Mouse (Mus musculus) kidney, embryonic 14.5 days (tissue): ENCODE results near the gene Stox1. TPM values are rescaled to one million over a fixed set of nuclear protein-coding genes. Genes with fewer than 3 reads are reported as not detected.
A peak's percentile ranks its signal among the peaks of the same experiment; 100 is the strongest.

ENCODE experiments used
- ATAC-seq: fragments of 200-750 bp; cut with Nextera tagmentation; 2 replicates; pipeline ENCODE4 v1.8.0; 2017; ENCODE audit warnings: moderate number of reproducible peaks, mild to moderate bottlenecking, moderate TSS enrichment, moderate library complexity; ENCODE audit not compliant: low FRiP score, low TSS enrichment
- H3K27ac ChIP-seq: fragments of 300-500 bp; sonication (generic); 2 replicates; pipeline ENCODE4 v1.5.1; 2014; ENCODE audit warnings: low read depth, mild to moderate bottlenecking, low read length, moderate library complexity, mixed read lengths
- H3K27me3 ChIP-seq: fragments of 300-500 bp; sonication (generic); 2 replicates; pipeline ENCODE4 v1.6.1; 2014; ENCODE audit warnings: mild to moderate bottlenecking, low read length; ENCODE audit not compliant: control insufficient read depth, insufficient read depth
- H3K36me3 ChIP-seq: fragments of 300-500 bp; sonication (generic); 2 replicates; pipeline ENCODE4 v1.6.1; 2014; ENCODE audit warnings: low read length, mixed read lengths; ENCODE audit not compliant: control insufficient read depth, insufficient read depth
- H3K4me1 ChIP-seq: fragments of 300-500 bp; sonication (generic); 2 replicates; pipeline ENCODE4 v1.6.1; 2014; ENCODE audit warnings: low read length, mixed read lengths; ENCODE audit not compliant: control insufficient read depth, insufficient read depth
- H3K4me2 ChIP-seq: fragments of 300-500 bp; sonication (generic); replicated peaks from 2 replicates; pipeline ENCODE4 v1.6.1; 2014; ENCODE audit warnings: low read depth, mild to moderate bottlenecking, low read length
- H3K4me3 ChIP-seq: fragments of 300-500 bp; sonication (generic); 2 replicates; pipeline ENCODE4 v1.5.1; 2014; ENCODE audit warnings: mild to moderate bottlenecking, low read length
- H3K9ac ChIP-seq: fragments of 300-500 bp; sonication (generic); 2 replicates; pipeline ENCODE4 v1.6.1; 2014; ENCODE audit warnings: low read depth, mild to moderate bottlenecking, low read length, moderate library complexity
- H3K9me3 ChIP-seq: fragments of 300-500 bp; sonication (generic); 2 replicates; pipeline ENCODE4 v1.6.1; 2016; ENCODE audit warnings: low read length; ENCODE audit not compliant: control insufficient read depth
- WGBS: fragments of 180-500 bp; shearing (Covaris S2); extraction: QIAGEN DNeasy Blood & Tissue Kit; methylation state at CpG from one replicate; pipeline ENCODE4 v1.1.7; 2014; 5-methylcytosine and 5-hydroxymethylcytosine counted together
- polyA plus RNA-seq: library from polyadenylated mRNA; unstranded; fragments of >200 nt; fragmentation: Nextera tagmentation; extraction: Ambion mirVana; gene quantifications from 2 replicates; pipeline ENCODE4 v1.2.1, GENCODE M21; 2014

Gene Stox1
- polyA plus RNA-seq, 1 experiment from 2014 or later, result 2.7 TPM

DNA sequence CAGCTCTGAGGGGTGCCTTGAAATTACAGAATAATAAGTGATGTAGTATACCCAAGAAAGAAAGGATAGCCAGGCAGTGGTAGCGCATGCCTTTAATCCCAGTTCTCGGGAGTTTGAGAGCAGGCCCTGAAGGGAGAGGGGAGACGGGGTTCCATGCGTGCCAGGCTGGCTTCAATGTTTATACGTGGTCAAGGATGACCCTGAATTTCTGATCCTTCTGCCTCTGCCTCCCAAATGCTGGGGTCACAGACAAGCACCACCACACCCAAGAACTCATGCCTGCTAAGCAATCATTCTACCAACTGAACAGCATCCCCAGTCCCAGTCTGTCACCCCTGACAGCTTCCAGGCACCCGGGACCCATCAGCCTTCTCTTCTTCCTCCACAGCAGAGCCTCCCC is 49.7 kb downstream of the Stox1 start:
- peaks cover 5% of the 10 kb centered on the region; the same call in 1 of the 2 replicates for H3K9me3 ChIP-seq
- no peaks in the 10 kb centered on the region for H3K4me1 ChIP-seq
- H3K27me3 ChIP-seq, result no peaks in the 10 kb centered on the region
- ATAC-seq, result no peak
- no peak overlapping the region for H3K9ac ChIP-seq
- H3K27ac ChIP-seq, result no peak overlapping the region
- no peak overlapping the region for H3K4me3 ChIP-seq
- 84% methylated on average over 6 of the region's 6 CpGs for WGBS
- H3K4me2 ChIP-seq, result no peak overlapping the region
- no peaks in the 10 kb centered on the region for H3K36me3 ChIP-seq

DNA sequence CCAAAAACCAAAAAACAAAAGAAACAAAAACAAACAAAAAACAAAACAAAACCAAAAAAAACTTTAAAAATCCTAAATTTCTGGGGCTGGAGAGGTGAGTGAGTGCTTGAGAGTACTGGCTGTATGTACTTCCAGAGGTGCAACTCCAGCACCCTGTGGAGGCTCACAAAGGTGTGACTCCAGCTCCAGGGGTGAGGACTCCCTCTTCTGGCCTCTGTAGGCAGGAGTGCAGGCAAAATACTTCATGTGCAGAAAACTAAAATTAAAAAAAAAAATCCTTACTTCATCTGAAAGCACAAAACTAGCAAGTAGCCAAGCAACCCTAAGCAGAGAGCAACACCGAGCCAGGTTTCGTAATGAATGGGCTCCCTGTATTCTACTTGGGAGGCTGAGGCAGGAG is 53.6 kb downstream of the Stox1 start:
- H3K27me3 ChIP-seq, result no peaks in the 10 kb centered on the region
- no peak for ATAC-seq

DNA sequence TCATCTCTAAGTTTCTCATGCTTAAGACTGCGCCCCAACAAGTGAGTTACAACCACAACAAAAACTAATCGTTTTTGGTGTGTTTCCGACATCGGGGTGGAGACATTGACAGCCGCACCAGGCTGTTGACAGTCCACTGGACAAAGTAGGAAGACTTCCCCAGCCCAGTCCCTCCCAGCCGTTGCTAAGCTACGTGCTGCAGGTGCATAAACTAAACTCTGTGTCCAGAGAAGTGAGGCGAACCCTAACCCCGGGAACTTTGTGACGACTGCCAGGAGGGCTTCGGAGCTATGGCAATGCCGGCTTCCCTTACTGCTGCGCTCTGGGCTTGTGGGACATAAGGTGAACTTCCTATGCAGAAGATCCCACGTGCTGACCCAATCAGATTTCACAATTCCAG is 56.7 kb downstream of the Stox1 start:
- Histone ChIP-seq H3K4me3 (no peak overlapping the region), H3K27ac (no peak overlapping the region), H3K4me2 (no peak overlapping the region), H3K9me3 (no peaks in the 10 kb centered on the region), H3K4me1 (0 out of 2 replicates have a peak, but pooled peaks cover 3% of the 10 kb centered on the region), H3K27me3 (no peaks in the 10 kb centered on the region), H3K36me3 (no peaks in the 10 kb centered on the region), H3K9ac (no peak overlapping the region)
- no peak; the same call in 1 of the 2 replicates for ATAC-seq
- 57% methylated on average over 14 of the region's 14 CpGs for WGBS

More for the DNA sequence above, 53.6 kb downstream of the Stox1 start:
- H3K9ac ChIP-seq, result no peak overlapping the region
- H3K4me1 ChIP-seq, result no peaks in the 10 kb centered on the region
- H3K4me2 ChIP-seq, result no peak overlapping the region
- H3K9me3 ChIP-seq, result no peaks in the 10 kb centered on the region
- no peak overlapping the region for H3K27ac ChIP-seq
- 97% methylated on average over 2 of the region's 2 CpGs for WGBS
- H3K4me3 ChIP-seq, result no peak overlapping the region
- no peaks in the 10 kb centered on the region for H3K36me3 ChIP-seq

GRCm38 (mm10) chr10:62668463-62668862 is 57.5 kb downstream of the Stox1 start:
- no peaks in the 10 kb centered on the region for H3K36me3 ChIP-seq

GRCm38 (mm10) chr10:62668043-62668442 is 57.9 kb downstream of the Stox1 start:
- WGBS, result 80% methylated on average over 5 of the region's 5 CpGs
- H3K9ac ChIP-seq, result no peak overlapping the region

More at GRCm38 (mm10) chr10:62668463-62668862, 57.5 kb downstream of the Stox1 start:
- no peak overlapping the region for H3K27ac ChIP-seq
- H3K4me3 ChIP-seq, result no peak overlapping the region
- 0 out of 2 replicates have a peak, but pooled peaks cover 3% of the 10 kb centered on the region for H3K4me1 ChIP-seq
- no peak overlapping the region for H3K4me2 ChIP-seq
- H3K9ac ChIP-seq, result no peak overlapping the region
- WGBS, result 71% methylated on average over 2 of the region's 2 CpGs
- no peaks in the 10 kb centered on the region for H3K9me3 ChIP-seq
- H3K27me3 ChIP-seq, result no peaks in the 10 kb centered on the region
- ATAC-seq, result no peak

DNA sequence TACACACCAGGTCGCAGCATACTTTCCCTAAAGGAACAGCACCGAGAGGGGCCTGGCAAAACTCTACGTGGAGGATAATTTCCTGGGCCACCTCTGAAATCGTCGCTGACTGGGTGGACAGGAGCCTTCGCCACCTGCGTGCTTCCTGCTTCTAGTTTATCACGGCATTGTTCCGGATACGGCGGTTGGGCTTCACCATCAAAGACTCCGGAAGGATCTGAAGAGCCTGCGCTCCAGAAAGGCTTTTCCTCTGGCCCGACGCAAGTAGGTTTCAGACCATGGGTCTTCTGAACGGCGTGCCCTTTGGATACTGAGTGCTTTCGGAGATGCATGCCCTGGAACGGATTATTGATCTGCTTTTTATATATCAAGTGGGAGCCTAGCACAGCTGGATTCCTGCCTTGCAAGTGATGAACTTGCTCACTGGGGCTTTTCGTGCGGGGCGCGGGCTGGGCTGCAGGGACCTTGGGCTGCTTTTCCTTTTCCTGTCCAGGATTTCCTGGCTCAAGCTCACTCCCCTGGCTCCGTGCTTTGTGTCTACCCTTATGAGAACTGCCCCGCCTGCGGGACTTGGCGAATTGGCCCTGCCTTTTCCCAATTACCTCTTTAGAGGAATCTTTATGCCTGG is 60.9 kb downstream of the Stox1 start:
- H3K4me3 ChIP-seq, result no peak overlapping the region; the same call in 1 of the 2 replicates
- 0 out of 2 replicates have a peak, but pooled peaks cover 3% of the 10 kb centered on the region for H3K4me1 ChIP-seq
- peak overlapping the region; percentile 30; the same call in 1 of the 2 replicates for H3K27ac ChIP-seq
- no peaks in the 10 kb centered on the region for H3K36me3 ChIP-seq
- peak overlapping the region; percentile 32 for H3K4me2 ChIP-seq
- 0 out of 2 replicates have a peak, but pooled peaks have one; percentile 24 for ATAC-seq
- 54% methylated on average over 27 of the region's 27 CpGs for WGBS
- no peaks in the 10 kb centered on the region for H3K27me3 ChIP-seq
- no peak overlapping the region for H3K9ac ChIP-seq
- no peaks in the 10 kb centered on the region for H3K9me3 ChIP-seq

More at GRCm38 (mm10) chr10:62668043-62668442, 57.9 kb downstream of the Stox1 start:
- Histone ChIP-seq H3K4me2 (no peak overlapping the region), H3K27ac (no peak overlapping the region), H3K4me1 (0 out of 2 replicates have a peak, but pooled peaks cover 3% of the 10 kb centered on the region), H3K9me3 (no peaks in the 10 kb centered on the region), H3K4me3 (no peak overlapping the region), H3K36me3 (no peaks in the 10 kb centered on the region), H3K27me3 (no peaks in the 10 kb centered on the region)
- no peak for ATAC-seq

DNA sequence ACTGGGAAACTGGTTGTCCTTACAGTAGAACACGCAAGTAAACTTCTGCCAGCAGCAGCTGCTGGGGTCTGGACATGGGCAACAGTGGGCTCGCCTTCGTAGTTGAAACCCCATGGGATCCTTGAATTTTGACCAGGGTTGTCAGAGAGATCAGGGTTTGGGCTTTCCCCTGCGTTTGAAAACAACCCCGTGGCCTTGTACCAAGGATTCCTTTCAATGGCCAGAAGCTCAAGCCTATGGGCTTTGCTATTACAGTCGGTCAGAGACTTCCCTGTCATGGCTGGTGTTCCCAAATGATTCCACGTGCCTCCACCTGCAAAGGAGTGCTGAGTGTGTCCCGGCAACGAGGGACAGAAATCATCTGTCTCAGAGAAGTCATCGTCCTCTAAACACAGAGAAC is 61.8 kb downstream of the Stox1 start:
- 76% methylated on average over 10 of the region's 10 CpGs for WGBS
- H3K4me1 ChIP-seq, result 0 out of 2 replicates have a peak, but pooled peaks cover 3% of the 10 kb centered on the region
- 0 out of 2 replicates have a peak overlapping the region, but pooled peaks have one; percentile 30 for H3K27ac ChIP-seq
- no peak overlapping the region for H3K9ac ChIP-seq
- no peak for ATAC-seq
- no peaks in the 10 kb centered on the region for H3K27me3 ChIP-seq
- no peak overlapping the region for H3K4me3 ChIP-seq
- no peaks in the 10 kb centered on the region for H3K9me3 ChIP-seq
- no peaks in the 10 kb centered on the region for H3K36me3 ChIP-seq
- H3K4me2 ChIP-seq, result no peak overlapping the region

- Histone ChIP-seq H3K9ac (no peak overlapping the region), H3K27me3 (no peaks in the 10 kb centered on the region), H3K9me3 (no peaks in the 10 kb centered on the region), H3K4me1 (no peaks in the 10 kb centered on the region), H3K27ac (no peak overlapping the region), H3K4me3 (no peak overlapping the region), H3K36me3 (no peaks in the 10 kb centered on the region), H3K4me2 (no peak overlapping the region)
- 85% methylated on average over 7 of the region's 7 CpGs for WGBS
- ATAC-seq, result no peak
Measured at GRCm38 (mm10) chr10:62656711-62657110, 69.2 kb downstream of the Stox1 start.

DNA sequence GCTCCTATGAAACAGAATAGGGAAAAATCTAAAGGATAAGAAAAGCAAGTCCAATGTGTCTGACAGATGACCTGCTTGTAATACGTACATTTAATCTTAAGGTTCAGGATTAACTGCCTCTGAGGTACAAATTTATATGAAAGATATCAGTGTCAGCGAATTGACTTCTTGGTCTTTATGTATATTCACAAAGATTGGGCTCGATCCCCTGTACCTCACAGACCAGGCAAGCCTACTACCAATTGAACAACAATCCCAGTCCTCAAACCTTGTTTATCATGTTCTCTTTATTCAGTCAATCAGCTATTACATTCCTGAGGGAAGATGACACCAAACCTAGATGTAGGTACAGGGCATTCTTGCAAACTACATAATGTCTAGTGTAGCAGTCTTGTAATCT is 74.0 kb downstream of the Stox1 start:
- Histone ChIP-seq H3K27me3 (no peaks in the 10 kb centered on the region), H3K9ac (peak overlapping the region; percentile 56), H3K27ac (peak overlapping the region; percentile 91), H3K4me1 (peaks cover 6% of the 10 kb centered on the region), H3K36me3 (peaks cover 3% of the 10 kb centered on the region; the same call in 1 of the 2 replicates), H3K4me2 (peak overlapping the region; percentile 60), H3K4me3 (peak overlapping the region; percentile 98), H3K9me3 (no peaks in the 10 kb centered on the region)
- ATAC-seq, result no peak
- WGBS, result 27% methylated on average over 3 of the region's 3 CpGs
